Mouse (Mus musculus) midbrain, embryonic 12.5 days (tissue): ENCODE data around the gene Nudt14. TPM values are rescaled to one million over a fixed set of nuclear protein-coding genes. Genes with fewer than 3 reads are reported as not detected.

ENCODE experiments used
- ATAC-seq: fragments of 200-750 bp; cut with Nextera tagmentation; 2 replicates; pipeline ENCODE4 v1.8.0; 2017; ENCODE audit warnings: low read depth, moderate TSS enrichment, moderate library complexity; ENCODE audit not compliant: low FRiP score
- H3K27ac ChIP-seq: fragments of 300-500 bp; sonication (generic); replicated peaks from 2 replicates; pipeline ENCODE4 v1.5.1; 2016; ENCODE audit warnings: mild to moderate bottlenecking
- H3K27me3 ChIP-seq: fragments of 300-500 bp; sonication (generic); 2 replicates; pipeline ENCODE4 v1.6.1; 2016; ENCODE audit warnings: mild to moderate bottlenecking
- H3K36me3 ChIP-seq: fragments of 300-500 bp; sonication (generic); 2 replicates; pipeline ENCODE4 v1.6.1; 2016
- H3K4me1 ChIP-seq: fragments of 300-500 bp; sonication (generic); 2 replicates; pipeline ENCODE4 v1.6.1; 2016
- H3K4me2 ChIP-seq: fragments of 300-500 bp; sonication (generic); replicated peaks from 2 replicates; pipeline ENCODE4 v1.6.1; 2016; ENCODE audit warnings: mild to moderate bottlenecking, moderate library complexity
- H3K4me3 ChIP-seq: fragments of 300-500 bp; sonication (generic); 2 replicates; pipeline ENCODE4 v1.5.1; 2016; ENCODE audit warnings: mild to moderate bottlenecking
- H3K9ac ChIP-seq: fragments of 300-500 bp; sonication (generic); replicated peaks from 2 replicates; pipeline ENCODE4 v1.6.1; 2016; ENCODE audit warnings: mild to moderate bottlenecking, moderate library complexity
- H3K9me3 ChIP-seq: fragments of 300-500 bp; sonication (generic); 2 replicates; pipeline ENCODE4 v1.6.1; 2016; ENCODE audit warnings: mild to moderate bottlenecking
- WGBS: fragments of 180-500 bp; shearing (Covaris S2); methylation state at CpG from one replicate; pipeline ENCODE4 v1.1.7; 2016; 5-methylcytosine and 5-hydroxymethylcytosine counted together
- polyA plus RNA-seq: library from polyadenylated mRNA; unstranded; fragments of >200 nt; fragmentation: Nextera tagmentation; extraction: Ambion mirVana; gene quantifications from 2 replicates; pipeline ENCODE4 v1.2.1, GENCODE M21; 2016

Gene Nudt14
- polyA plus RNA-seq, 1 experiment from 2014 or later: 56.6 TPM

- Histone ChIP-seq H3K36me3 (no peaks in the 10 kb centered on the region), H3K27me3 (peaks cover 22% of the 10 kb centered on the region), H3K9me3 (no peaks in the 10 kb centered on the region), H3K27ac (no peak overlapping the region), H3K4me1 (peaks cover 36% of the 10 kb centered on the region), H3K4me3 (peak overlapping the region; percentile 65), H3K4me2 (peak overlapping the region; percentile 69), H3K9ac (peak overlapping the region; percentile 66; the same call in 1 of the 2 replicates)
- WGBS: 48% methylated on average over 10 of the region's 10 CpGs
- ATAC-seq: peak; percentile 13; the same call in 1 of the 2 replicates
Observed at GRCm38 (mm10) chr12:112941156-112941775, 658 bp downstream of the Nudt14 start.

GRCm38 (mm10) chr12:112940710-112941109 lies 1.2 kb downstream of the Nudt14 start:
- Histone ChIP-seq H3K9me3 (no peaks in the 10 kb centered on the region), H3K27me3 (peaks cover 22% of the 10 kb centered on the region), H3K9ac (no peak overlapping the region), H3K36me3 (no peaks in the 10 kb centered on the region), H3K27ac (no peak overlapping the region), H3K4me3 (0 out of 2 replicates have a peak overlapping the region, but pooled peaks have one; percentile 65), H3K4me2 (0 out of 2 replicates have a peak overlapping the region, but pooled peaks have one; percentile 69), H3K4me1 (peaks cover 36% of the 10 kb centered on the region)
- no peak for ATAC-seq
- WGBS: 84% methylated on average over 9 of the region's 9 CpGs

GRCm38 (mm10) chr12:112940238-112940637 lies 1.7 kb downstream of the Nudt14 start:
- no peak for ATAC-seq
- Histone ChIP-seq H3K36me3 (no peaks in the 10 kb centered on the region), H3K4me3 (no peak overlapping the region), H3K9ac (no peak overlapping the region), H3K27me3 (peaks cover 22% of the 10 kb centered on the region), H3K9me3 (no peaks in the 10 kb centered on the region), H3K27ac (no peak overlapping the region), H3K4me2 (no peak overlapping the region), H3K4me1 (peaks cover 36% of the 10 kb centered on the region)
- WGBS: 96% methylated on average over 4 of the region's 4 CpGs

DNA sequence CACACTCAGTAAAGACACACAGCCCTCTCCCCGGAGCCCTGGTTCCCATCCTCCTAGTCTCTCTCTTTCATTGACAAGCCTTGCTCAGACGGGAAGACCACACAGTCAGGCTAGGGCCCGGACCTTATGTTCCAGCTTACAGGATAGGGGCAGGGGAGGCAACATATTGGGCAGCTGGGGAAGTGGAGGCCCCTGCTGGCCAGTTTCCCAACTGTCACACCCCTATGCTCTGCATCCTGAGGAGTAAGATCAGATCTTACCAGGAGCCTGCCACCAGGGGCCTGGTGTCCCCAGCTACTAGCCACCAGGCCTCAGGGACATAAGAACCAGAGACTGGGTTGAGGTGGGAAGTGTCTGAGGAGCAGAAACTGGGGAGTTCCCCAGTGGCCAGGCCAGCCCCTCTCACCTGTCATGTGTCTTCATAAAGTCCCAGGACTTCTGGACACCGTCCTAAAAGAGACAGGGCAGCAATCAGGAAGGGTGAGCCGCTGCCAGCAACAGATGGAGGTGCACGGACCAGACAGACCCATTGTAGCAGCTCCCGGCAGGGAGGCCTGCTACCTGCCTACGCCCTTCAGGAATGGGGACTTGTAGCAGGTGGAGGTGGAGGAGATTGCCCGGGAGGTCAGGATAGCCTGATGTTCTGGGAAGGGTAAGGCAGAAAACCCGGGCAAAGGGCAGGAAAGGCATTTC lies 2.9 kb downstream of the Nudt14 start:
- Histone ChIP-seq H3K4me1 (peaks cover 36% of the 10 kb centered on the region), H3K4me3 (no peak overlapping the region), H3K9me3 (no peaks in the 10 kb centered on the region), H3K9ac (no peak overlapping the region), H3K4me2 (no peak overlapping the region), H3K36me3 (no peaks in the 10 kb centered on the region), H3K27me3 (peaks cover 22% of the 10 kb centered on the region), H3K27ac (no peak overlapping the region)
- 0 out of 2 replicates have a peak, but pooled peaks have one; percentile 24 for ATAC-seq
- WGBS: 61% methylated on average over 10 of the region's 10 CpGs

DNA sequence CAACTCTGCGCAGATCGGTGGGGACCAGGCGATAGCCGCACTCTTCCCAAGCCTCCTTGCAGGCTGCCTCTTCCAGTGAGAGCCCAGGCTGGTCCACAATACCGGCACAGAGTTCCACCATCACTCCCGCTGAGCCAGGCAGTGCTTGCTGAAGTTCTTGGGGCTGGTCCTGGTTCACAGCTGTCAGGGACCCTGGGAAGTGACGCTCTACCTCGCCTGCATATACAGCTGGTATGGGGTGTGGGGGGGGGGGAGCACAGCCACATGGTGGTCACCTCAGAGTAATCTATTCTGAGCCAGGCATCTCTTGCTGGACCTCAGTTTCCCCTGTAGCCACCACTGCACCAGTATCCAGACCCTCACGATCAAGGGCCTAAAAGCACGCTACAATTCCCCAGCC lies 3.6 kb downstream of the Nudt14 start:
- no peaks in the 10 kb centered on the region for H3K9me3 ChIP-seq
- no peak for ATAC-seq
- no peak overlapping the region for H3K4me3 ChIP-seq
- H3K9ac ChIP-seq: peak overlapping the region; percentile 8; the same call in 1 of the 2 replicates
- peaks cover 18% of the 10 kb centered on the region for H3K27me3 ChIP-seq
- peaks cover 36% of the 10 kb centered on the region for H3K4me1 ChIP-seq
- no peak overlapping the region for H3K27ac ChIP-seq
- H3K4me2 ChIP-seq: no peak overlapping the region
- WGBS: 86% methylated on average over 10 of the region's 10 CpGs
- no peaks in the 10 kb centered on the region for H3K36me3 ChIP-seq

- H3K4me2 ChIP-seq: no peak overlapping the region
- peak overlapping the region; percentile 8; the same call in 1 of the 2 replicates for H3K9ac ChIP-seq
- no peak for ATAC-seq
- peaks cover 36% of the 10 kb centered on the region for H3K4me1 ChIP-seq
- no peak overlapping the region for H3K27ac ChIP-seq
- peaks cover 15% of the 10 kb centered on the region for H3K27me3 ChIP-seq
- no peaks in the 10 kb centered on the region for H3K36me3 ChIP-seq
- no peak overlapping the region for H3K4me3 ChIP-seq
- no peaks in the 10 kb centered on the region for H3K9me3 ChIP-seq
- WGBS: 51% methylated on average over 9 of the region's 9 CpGs
Observed at GRCm38 (mm10) chr12:112937906-112938305, 4.0 kb downstream of the Nudt14 start.

DNA sequence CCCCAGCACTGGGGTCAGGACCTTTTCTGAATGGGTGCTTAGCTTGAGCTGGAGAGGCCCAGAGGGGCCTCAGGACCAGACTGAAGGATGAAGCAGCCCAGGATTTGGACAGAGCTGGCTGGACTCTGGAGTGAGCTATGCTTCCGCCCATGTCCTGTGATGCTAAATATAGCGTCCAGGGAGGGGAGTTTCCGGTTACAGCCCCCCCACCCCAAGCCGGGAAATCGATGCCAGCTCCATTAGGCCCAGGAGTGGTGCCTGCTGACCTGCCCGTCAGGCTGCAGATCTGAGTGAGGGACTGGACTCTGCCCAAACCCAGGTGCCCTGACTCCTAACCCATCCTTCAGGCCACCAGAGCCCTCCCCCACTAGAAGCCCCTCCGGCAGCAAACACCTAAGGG lies 9.3 kb downstream of the Nudt14 start:
- Histone ChIP-seq H3K4me2 (no peak overlapping the region), H3K9ac (no peak overlapping the region), H3K4me1 (peaks cover 20% of the 10 kb centered on the region), H3K27ac (no peak overlapping the region), H3K36me3 (no peaks in the 10 kb centered on the region), H3K27me3 (peaks cover 52% of the 10 kb centered on the region), H3K4me3 (no peak overlapping the region), H3K9me3 (no peaks in the 10 kb centered on the region)
- no peak for ATAC-seq
- WGBS: 60% methylated on average over 7 of the region's 7 CpGs

DNA sequence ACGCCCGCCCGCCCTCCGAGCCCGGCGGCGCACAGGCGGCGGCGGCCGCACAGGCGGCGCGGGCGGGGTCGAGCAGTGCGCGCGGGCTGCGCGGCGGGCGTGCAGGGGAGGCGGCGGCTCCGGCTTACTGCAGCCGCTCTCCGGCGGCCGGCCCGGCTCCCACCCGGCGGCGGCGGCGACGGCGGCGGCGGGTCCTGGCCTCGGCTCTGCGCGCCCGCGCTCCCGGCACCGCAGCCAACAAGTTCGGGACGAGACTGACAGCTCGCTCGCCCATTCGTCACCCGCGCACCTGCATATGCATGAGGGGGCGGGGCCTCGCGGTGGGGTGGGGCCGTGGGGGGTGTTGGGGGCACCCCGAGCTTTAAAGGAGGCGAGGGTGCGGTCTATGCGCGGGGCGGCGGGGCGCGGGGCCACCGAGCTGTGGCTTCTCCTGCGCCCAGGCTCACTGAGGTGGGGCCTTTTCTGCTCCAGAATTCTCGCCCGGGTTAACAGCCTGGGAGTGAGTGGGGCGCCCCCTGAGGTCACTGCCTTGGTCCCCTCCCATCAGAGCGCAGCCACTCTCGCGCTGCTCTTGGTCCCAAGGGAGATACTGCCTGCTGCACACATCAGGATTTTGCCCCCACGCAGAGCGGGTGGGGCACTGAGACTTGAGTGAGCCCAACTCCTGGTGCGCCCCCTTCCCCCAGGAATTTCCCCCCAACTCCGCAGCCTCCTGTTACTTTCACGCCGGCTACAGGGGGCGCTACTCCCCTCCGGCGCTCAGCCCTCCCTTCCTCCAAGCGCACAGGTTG lies 12.2 kb downstream of the Nudt14 start, which contains the start of gene Jag2:
Gene Jag2 (minus strand): TSS at position 215 of the 791 bp plus-strand sequence.
- ATAC-seq: peak; percentile 52
- Histone ChIP-seq H3K4me1 (peaks cover 18% of the 10 kb centered on the region), H3K9me3 (no peaks in the 10 kb centered on the region), H3K4me2 (peak within 1 kb of the TSS; percentile 83), H3K36me3 (no peaks in the 10 kb centered on the region), H3K27ac (peak within 1 kb of the TSS; percentile 76), H3K4me3 (peak within 1 kb of the TSS; percentile 55), H3K27me3 (peaks cover 72% of the 10 kb centered on the region), H3K9ac (peak within 1 kb of the TSS; percentile 65)
- under 1% methylated on average over 61 of the region's 85 CpGs for WGBS

GRCm38 (mm10) chr12:112928401-112929241 lies 13.3 kb downstream of the Nudt14 start:
- peaks cover 72% of the 10 kb centered on the region for H3K27me3 ChIP-seq
- H3K27ac ChIP-seq: peak overlapping the region; percentile 76
- peak overlapping the region; percentile 55 for H3K4me3 ChIP-seq
- H3K36me3 ChIP-seq: no peaks in the 10 kb centered on the region
- WGBS: 2% methylated on average over 106 of the region's 124 CpGs
- H3K4me2 ChIP-seq: peak overlapping the region; percentile 83
- peak overlapping the region; percentile 65 for H3K9ac ChIP-seq
- peaks cover 20% of the 10 kb centered on the region for H3K4me1 ChIP-seq
- H3K9me3 ChIP-seq: no peaks in the 10 kb centered on the region
- ATAC-seq: peak; percentile 44

DNA sequence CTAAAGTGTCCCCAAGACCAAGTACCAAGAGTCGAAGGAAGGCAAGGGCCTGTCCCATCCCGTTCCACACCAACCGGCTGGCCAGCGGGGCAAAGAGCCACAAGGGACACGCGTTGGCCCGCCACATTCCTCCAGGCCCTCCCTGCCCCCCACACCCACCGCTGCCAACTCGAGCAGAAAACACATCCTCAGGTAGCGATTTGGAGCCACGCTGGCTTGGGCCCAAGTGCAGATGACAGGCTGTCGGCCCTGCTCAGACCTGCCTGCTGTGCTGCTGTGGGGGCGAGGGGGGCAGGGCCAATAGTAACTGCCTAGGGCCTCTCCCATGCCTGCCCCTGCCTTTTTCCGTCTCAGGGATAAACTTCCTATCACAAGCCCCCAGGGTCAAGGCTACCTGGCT lies 14.7 kb downstream of the Nudt14 start:
- H3K4me1 ChIP-seq: peaks cover 34% of the 10 kb centered on the region
- no peaks in the 10 kb centered on the region for H3K36me3 ChIP-seq
- no peak overlapping the region for H3K4me3 ChIP-seq
- H3K9me3 ChIP-seq: no peaks in the 10 kb centered on the region
- 69% methylated on average over 14 of the region's 14 CpGs for whole genome bisulfite sequencing
- ATAC-seq: no peak
- H3K9ac ChIP-seq: no peak overlapping the region
- 0 out of 2 replicates have a peak overlapping the region, but pooled peaks have one; percentile 83 for H3K4me2 ChIP-seq
- H3K27me3 ChIP-seq: peaks cover 64% of the 10 kb centered on the region
- no peak overlapping the region for H3K27ac ChIP-seq

DNA sequence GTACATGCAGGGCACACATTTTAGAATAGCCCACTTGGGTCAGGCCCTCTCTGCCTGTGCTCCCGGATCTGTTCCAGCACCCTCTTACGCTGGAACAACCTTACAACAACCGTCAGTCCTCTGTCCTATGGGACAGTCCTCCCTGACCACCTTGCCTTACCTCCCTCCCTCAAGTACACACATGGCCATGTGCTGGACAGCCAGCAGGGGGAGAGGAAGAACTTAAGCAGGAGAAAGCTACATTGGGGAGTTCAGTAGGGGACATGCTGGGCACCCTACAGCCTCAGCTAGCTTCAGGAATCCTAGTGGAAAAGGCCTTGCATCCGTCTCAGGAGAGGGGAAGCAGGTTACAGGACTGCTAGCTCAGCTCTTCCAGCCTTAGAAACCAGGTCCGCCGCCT lies 16.0 kb downstream of the Nudt14 start:
- H3K4me2 ChIP-seq: no peak overlapping the region
- H3K9ac ChIP-seq: no peak overlapping the region
- H3K4me1 ChIP-seq: peaks cover 41% of the 10 kb centered on the region
- no peak overlapping the region for H3K27ac ChIP-seq
- WGBS: 83% methylated on average over 6 of the region's 6 CpGs
- no peak for ATAC-seq
- peaks cover 52% of the 10 kb centered on the region for H3K27me3 ChIP-seq
- H3K4me3 ChIP-seq: no peak overlapping the region
- no peaks in the 10 kb centered on the region for H3K9me3 ChIP-seq
- H3K36me3 ChIP-seq: no peaks in the 10 kb centered on the region
